Mouse (Mus musculus) thymus, adult 2 months (tissue): ENCODE measurements around the gene Ap3b1.

Experiments used
- CTCF ChIP-seq: fragments of 200-500 bp; IDR thresholded peaks from 2 replicates; pipeline ENCODE4 v1.5.1; 2012; ENCODE audit warnings: mild to moderate bottlenecking, control low read depth, low read length, moderate library complexity, borderline replicate concordance; ENCODE audit not compliant: control insufficient read depth, poor library complexity, insufficient read depth; ENCODE audit errors: extremely low read depth
- POLR2A ChIP-seq: fragments of 200-500 bp; IDR thresholded peaks from 2 replicates; pipeline ENCODE4 v1.6.1; 2012; ENCODE audit warnings: mild to moderate bottlenecking, low read length, control low read depth, moderate library complexity; ENCODE audit not compliant: control insufficient read depth, poor library complexity, insufficient read depth; ENCODE audit errors: extremely low read depth

GRCm38 (mm10) chr13:94343192-94343591 is 15.6 kb upstream of the Ap3b1 start:
- TF ChIP-seq POLR2A (no peak), CTCF (no peak)
